In genomic region chr1:56871485-56871884, GRCm38 (mm10) we compare ENCODE assay signal across 25 mouse cellular contexts.
DNase-seq lines count a peak whose midpoint lies in the region; ATAC-seq and TF ChIP-seq lines count a peak whose summit lies in the region.
"Had no signal": no experiment of that assay in that cellular context is flagged by ENCODE, and none has a peak within 500 bp of the region (broad histone marks: within the 10 kb centered on the region; RNA-seq: fewer than 3 reads in every experiment).

No protein-coding gene starts in this region.

- no peaks in the 10 kb centered on the region for H3K36me3 ChIP-seq in midbrain, embryonic 15.5 days (replicated peaks)
- H3K36me3 ChIP-seq in hindbrain, embryonic 11.5 days (ENCODE audit: control insufficient read depth, insufficient read depth, low read length) = no peaks in the 10 kb centered on the region
- no peaks in the 10 kb centered on the region for H3K36me3 ChIP-seq in heart, adult 2 months (ENCODE audit: control insufficient read depth, insufficient read depth, low read length)
- H3K36me3 ChIP-seq: hindbrain, embryonic 15.5 days; kidney, embryonic 15.5 days; liver, embryonic 15.5 days; lung, embryonic 15.5 days; neural tube, embryonic 12.5 days had no signal

- no peak overlapping the region for H3K4me3 ChIP-seq in midbrain, embryonic 15.5 days
- H3K4me3 ChIP-seq in hindbrain, embryonic 11.5 days (ENCODE audit: low read depth, low read length) = no peak overlapping the region
- H3K4me3 ChIP-seq in heart, adult 2 months = no peak overlapping the region
- H3K4me3 ChIP-seq: embryonic facial prominence, embryonic 13.5 days; forebrain, embryonic 13.5 days; hindbrain, embryonic 15.5 days; kidney, embryonic 15.5 days; left cerebral cortex, adult 2 months; limb, embryonic 10.5 days; liver, embryonic 15.5 days; lung, embryonic 15.5 days; neural tube, embryonic 12.5 days had no signal

- no peak for TF ChIP-seq EP300 in heart, adult 2 months (IDR thresholded peaks at IDR 0.05; ENCODE audit: insufficient read depth, low read depth, low read length)

- H3K27me3 ChIP-seq in midbrain, embryonic 15.5 days (replicated peaks) = no peaks in the 10 kb centered on the region
- no peaks in the 10 kb centered on the region for H3K27me3 ChIP-seq in hindbrain, embryonic 11.5 days (ENCODE audit: control insufficient read depth, insufficient read depth, low read length)
- no peaks in the 10 kb centered on the region for H3K27me3 ChIP-seq in heart, adult 2 months (ENCODE audit: control insufficient read depth, insufficient read depth, low read length)
- H3K27me3 ChIP-seq: embryonic facial prominence, embryonic 13.5 days; forebrain, embryonic 13.5 days; hindbrain, embryonic 15.5 days; kidney, embryonic 15.5 days; liver, embryonic 15.5 days; lung, embryonic 15.5 days; neural tube, embryonic 12.5 days had no signal

- intact Hi-C loops in heart, adult 2 months (cut with DNase I) = no loop called here

- no peaks in the 10 kb centered on the region for H3K79me2 ChIP-seq in heart, adult 2 months (replicated peaks; ENCODE audit: control insufficient read depth, insufficient read depth, low read length)

- no peaks in the 10 kb centered on the region for H3K4me1 ChIP-seq in midbrain, embryonic 15.5 days
- H3K4me1 ChIP-seq in hindbrain, embryonic 11.5 days (replicated peaks; ENCODE audit: control insufficient read depth, insufficient read depth, low read length) = no peaks in the 10 kb centered on the region
- no peaks in the 10 kb centered on the region for H3K4me1 ChIP-seq in heart, adult 2 months (ENCODE audit: control insufficient read depth, insufficient read depth, low read length)
- H3K4me1 ChIP-seq: embryonic facial prominence, embryonic 13.5 days; forebrain, embryonic 13.5 days; hindbrain, embryonic 15.5 days; kidney, embryonic 15.5 days; liver, embryonic 15.5 days; lung, embryonic 15.5 days; neural tube, embryonic 12.5 days had no signal

- H3K4me2 ChIP-seq in midbrain, embryonic 15.5 days = no peak overlapping the region
- no peak overlapping the region for H3K4me2 ChIP-seq in hindbrain, embryonic 11.5 days (replicated peaks; ENCODE audit: low read depth, low read length)
- H3K4me2 ChIP-seq: embryonic facial prominence, embryonic 13.5 days; forebrain, embryonic 13.5 days; hindbrain, embryonic 15.5 days; kidney, embryonic 15.5 days; liver, embryonic 15.5 days; lung, embryonic 15.5 days; neural tube, embryonic 12.5 days had no signal

- no peak overlapping the region for H3K9ac ChIP-seq in midbrain, embryonic 15.5 days
- H3K9ac ChIP-seq in hindbrain, embryonic 11.5 days (ENCODE audit: low read depth, low read length) = no peak overlapping the region
- no peak overlapping the region for H3K9ac ChIP-seq in heart, adult 2 months (ENCODE audit: low read depth, low read length)
- H3K9ac ChIP-seq: embryonic facial prominence, embryonic 13.5 days; forebrain, embryonic 13.5 days; hindbrain, embryonic 15.5 days; kidney, embryonic 15.5 days; liver, embryonic 15.5 days; lung, embryonic 15.5 days; neural tube, embryonic 12.5 days had no signal

- no peaks in the 10 kb centered on the region for H3K9me3 ChIP-seq in midbrain, embryonic 15.5 days
- H3K9me3 ChIP-seq in hindbrain, embryonic 11.5 days (ENCODE audit: control insufficient read depth, low read length) = no peaks in the 10 kb centered on the region
- H3K9me3 ChIP-seq: embryonic facial prominence, embryonic 13.5 days; forebrain, embryonic 13.5 days; hindbrain, embryonic 15.5 days; kidney, embryonic 15.5 days; limb, embryonic 10.5 days; liver, embryonic 15.5 days; lung, embryonic 15.5 days; neural tube, embryonic 12.5 days had no signal

- no peak overlapping the region for H3K27ac ChIP-seq in midbrain, embryonic 15.5 days
- H3K27ac ChIP-seq in hindbrain, embryonic 11.5 days (ENCODE audit: low read depth, low read length) = no peak overlapping the region
- no peak overlapping the region for H3K27ac ChIP-seq in heart, adult 2 months
- H3K27ac ChIP-seq: embryonic facial prominence, embryonic 13.5 days; forebrain, embryonic 13.5 days; hindbrain, embryonic 15.5 days; kidney, embryonic 15.5 days; left cerebral cortex, adult 2 months; limb, embryonic 10.5 days; liver, embryonic 15.5 days; lung, embryonic 15.5 days; neural tube, embryonic 12.5 days had no signal

- DNase-seq in right cerebral cortex, adult 18-20 months = peak; percentile 17
- no peak for DNase-seq in right cerebral cortex, adult 2 months (ENCODE audit: low spot score in 2 of 2)
- DNase-seq in cerebellum, adult 18-20 months = peak; percentile 26 to 32
- DNase-seq in cerebellum, postnatal 14 days = peak; percentile 42 to 49
- peak; percentile 32 to 33 for DNase-seq in layer of hippocampus, postnatal 36 days
- DNase-seq in hindbrain, embryonic 11.5 days (ENCODE audit: low spot score) = no peak
- DNase-seq in heart, adult 2 months = no peak
- DNase-seq: adrenal gland, postnatal 10 days; embryo, embryonic 11 days; gastrocnemius, postnatal 36 days; liver; lung, postnatal 36 days; midbrain, embryonic 14.5 days had no signal

- no peak for ATAC-seq in midbrain, embryonic 15.5 days (replicated peaks)
- ATAC-seq in hindbrain, embryonic 11.5 days (ENCODE audit: low FRiP score) = no peak
- ATAC-seq: activated CD4-positive, CD25-positive, alpha-beta regulatory T cell, adult 4 months; forebrain, embryonic 13.5 days; intestine, postnatal 0 days had no signal

- no peak for TF ChIP-seq POLR2A in heart, adult 2 months (IDR thresholded peaks at IDR 0.05; ENCODE audit: insufficient read depth, low read depth, low read length)

- TF ChIP-seq CTCF in heart, adult 2 months (IDR thresholded peaks at IDR 0.05) = no peak

- 93% methylated on average over 8 of the region's 8 CpGs for WGBS in midbrain, embryonic 15.5 days
- 94% methylated on average over 8 of the region's 8 CpGs for WGBS in hindbrain, embryonic 11.5 days
- 87% methylated on average over 8 of the region's 8 CpGs for WGBS in heart, adult 2 months

Comparison
In these comparisons a context has a peak if more than half of its experiments do, and no peak if none do; other contexts are left out.
1. DNase-seq: peak in right cerebral cortex, adult 18-20 months (single experiment), cerebellum, adult 18-20 months (2 of 2), cerebellum, postnatal 14 days (2 of 2) and layer of hippocampus, postnatal 36 days (2 of 2); none in right cerebral cortex, adult 2 months (0 of 2), hindbrain, embryonic 11.5 days (single experiment) and heart, adult 2 months (0 of 2).